Mouse (Mus musculus): ENCODE measurements around the gene Accsl.

GRCm38 (mm10) chr2:93808071-93808470 is 60.9 kb downstream of the Accsl start:
- no peak for TF ChIP-seq CTCF (conservative IDR thresholded peaks at IDR 0.05 in 1 of 2, IDR thresholded peaks at IDR 0.05 in 1 of 2; ENCODE audit: low read depth in 2 of 2, low read length in 2 of 2)
- TF ChIP-seq NELFE (IDR thresholded peaks at IDR 0.05; ENCODE audit: low read depth, low read length): no peak
- no peak for TF ChIP-seq EP300 (IDR thresholded peaks at IDR 0.05; ENCODE audit: low read length)
- TF ChIP-seq SIN3A (IDR thresholded peaks at IDR 0.05; ENCODE audit: low read length): no peak
- no peak for TF ChIP-seq POLR2A (IDR thresholded peaks at IDR 0.05; ENCODE audit: low read depth, low read length)
- TF ChIP-seq ELF1 (IDR thresholded peaks at IDR 0.05; ENCODE audit: low read depth, low read length): no peak
- no peak for TF ChIP-seq BHLHE40 (IDR thresholded peaks at IDR 0.05; ENCODE audit: low read depth, low read length)
- no peak for TF ChIP-seq RCOR1 (conservative IDR thresholded peaks at IDR 0.05; ENCODE audit: low read depth, low read length)
- no peak for TF ChIP-seq MXI1 (IDR thresholded peaks at IDR 0.05; ENCODE audit: low read depth, low read length)
- no peak for TF ChIP-seq MAFK (IDR thresholded peaks at IDR 0.05; ENCODE audit: insufficient replicate concordance, low read length)
- no peak for TF ChIP-seq TBP (conservative IDR thresholded peaks at IDR 0.05; ENCODE audit: low read depth, low read length)
- TF ChIP-seq ZC3H11A (IDR thresholded peaks at IDR 0.05; ENCODE audit: low read depth, low read length): no peak
